Mouse (Mus musculus): ENCODE results near the gene Smyd3. TPM values are rescaled to one million over a fixed set of nuclear protein-coding genes. Genes with fewer than 3 reads are reported as not detected.
"Not testable (repeated sequence)": the region's sequence is repeated elsewhere in the genome, so short reads cannot be mapped to it uniquely, and the experiment has no call there.

Gene Smyd3
- polyA plus RNA-seq, 1 experiment from 2014 or later, result 18.9 TPM

GRCm38 (mm10) chr1:179162752-179163151 lies 355.1 kb downstream of the Smyd3 start:
- ATAC-seq (ENCODE audit: insufficient read depth, low FRiP score); H3K27ac ChIP-seq (ENCODE audit: low read length): not testable (repeated sequence)

GRCm38 (mm10) chr1:179161947-179162346 lies 355.9 kb downstream of the Smyd3 start:
- no peak overlapping the region for H3K27ac ChIP-seq (ENCODE audit: low read length)
- H3K9me3 ChIP-seq (replicated peaks; ENCODE audit: control insufficient read depth, low read length), result no peaks in the 10 kb centered on the region
- WGBS, result 53% methylated on average over 6 of the region's 6 CpGs
- no peaks in the 10 kb centered on the region for H3K36me3 ChIP-seq (ENCODE audit: control insufficient read depth, insufficient read depth, low read length)
- H3K9ac ChIP-seq (ENCODE audit: low read length), result no peak overlapping the region
- no peaks in the 10 kb centered on the region for H3K27me3 ChIP-seq (ENCODE audit: control insufficient read depth, insufficient read depth, low read length)
- no peaks in the 10 kb centered on the region; the same call in 1 of the 2 replicates for H3K4me1 ChIP-seq (ENCODE audit: control insufficient read depth, insufficient read depth, low read length)
- no peak overlapping the region for H3K4me2 ChIP-seq (ENCODE audit: low read depth, low read length)
- no peak for ATAC-seq (ENCODE audit: insufficient read depth, low FRiP score)
- H3K4me3 ChIP-seq (replicated peaks; ENCODE audit: low read length), result no peak overlapping the region

More at GRCm38 (mm10) chr1:179162752-179163151, 355.1 kb downstream of the Smyd3 start:
- H3K4me2 ChIP-seq (ENCODE audit: low read depth, low read length); H3K36me3 ChIP-seq (ENCODE audit: control insufficient read depth, insufficient read depth, low read length); H3K9ac ChIP-seq (ENCODE audit: low read length); H3K27me3 ChIP-seq (ENCODE audit: control insufficient read depth, insufficient read depth, low read length); H3K9me3 ChIP-seq (replicated peaks; ENCODE audit: control insufficient read depth, low read length); H3K4me3 ChIP-seq (replicated peaks; ENCODE audit: low read length); H3K4me1 ChIP-seq (ENCODE audit: control insufficient read depth, insufficient read depth, low read length): not testable (repeated sequence)
- WGBS, result 87% methylated on average over 1 of the region's 1 CpGs

- no peaks in the 10 kb centered on the region; the same call in 1 of the 2 replicates for H3K4me1 ChIP-seq (ENCODE audit: control insufficient read depth, insufficient read depth, low read length)
- no peak overlapping the region for H3K9ac ChIP-seq (ENCODE audit: low read length)
- no peak for ATAC-seq (ENCODE audit: insufficient read depth, low FRiP score)
- no peaks in the 10 kb centered on the region for H3K36me3 ChIP-seq (ENCODE audit: control insufficient read depth, insufficient read depth, low read length)
- no peaks in the 10 kb centered on the region for H3K9me3 ChIP-seq (replicated peaks; ENCODE audit: control insufficient read depth, low read length)
- no peak overlapping the region for H3K4me3 ChIP-seq (replicated peaks; ENCODE audit: low read length)
- H3K27me3 ChIP-seq (ENCODE audit: control insufficient read depth, insufficient read depth, low read length), result no peaks in the 10 kb centered on the region
- WGBS, result 75% methylated on average over 3 of the region's 3 CpGs
- no peak overlapping the region for H3K27ac ChIP-seq (ENCODE audit: low read length)
- no peak overlapping the region for H3K4me2 ChIP-seq (ENCODE audit: low read depth, low read length)
These were observed 357.1 kb downstream of the Smyd3 start for GRCm38 (mm10) chr1:179160697-179161096.

- Histone ChIP-seq H3K4me3 (replicated peaks; ENCODE audit: low read length) (no peak overlapping the region), H3K36me3 (ENCODE audit: control insufficient read depth, insufficient read depth, low read length) (no peaks in the 10 kb centered on the region), H3K9me3 (replicated peaks; ENCODE audit: control insufficient read depth, low read length) (no peaks in the 10 kb centered on the region), H3K27ac (ENCODE audit: low read length) (no peak overlapping the region), H3K4me1 (ENCODE audit: control insufficient read depth, insufficient read depth, low read length) (peaks cover 7% of the 10 kb centered on the region; the same call in 1 of the 2 replicates), H3K27me3 (ENCODE audit: control insufficient read depth, insufficient read depth, low read length) (no peaks in the 10 kb centered on the region), H3K4me2 (ENCODE audit: low read depth, low read length) (no peak overlapping the region), H3K9ac (ENCODE audit: low read length) (no peak overlapping the region)
- ATAC-seq (ENCODE audit: insufficient read depth, low FRiP score), result no peak
- WGBS, result 43% methylated on average over 9 of the region's 9 CpGs
These were observed 365.5 kb downstream of the Smyd3 start for GRCm38 (mm10) chr1:179152376-179152775.

- H3K4me3 ChIP-seq (replicated peaks; ENCODE audit: low read length), result no peak overlapping the region
- H3K27me3 ChIP-seq (ENCODE audit: control insufficient read depth, insufficient read depth, low read length), result no peaks in the 10 kb centered on the region
- H3K27ac ChIP-seq (ENCODE audit: low read length), result no peak overlapping the region
- no peaks in the 10 kb centered on the region for H3K36me3 ChIP-seq (ENCODE audit: control insufficient read depth, insufficient read depth, low read length)
- H3K4me1 ChIP-seq (ENCODE audit: control insufficient read depth, insufficient read depth, low read length), result peaks cover 12% of the 10 kb centered on the region; the same call in 1 of the 2 replicates
- no peak overlapping the region for H3K9ac ChIP-seq (ENCODE audit: low read length)
- WGBS, result 78% methylated on average over 2 of the region's 2 CpGs
- H3K4me2 ChIP-seq (ENCODE audit: low read depth, low read length), result no peak overlapping the region
- no peak for ATAC-seq (ENCODE audit: insufficient read depth, low FRiP score)
- H3K9me3 ChIP-seq (replicated peaks; ENCODE audit: control insufficient read depth, low read length), result no peaks in the 10 kb centered on the region
These were observed 366.6 kb downstream of the Smyd3 start for GRCm38 (mm10) chr1:179151275-179151674.

GRCm38 (mm10) chr1:179149468-179150140 lies 368.2 kb downstream of the Smyd3 start:
- no peak overlapping the region for H3K9ac ChIP-seq (ENCODE audit: low read length)
- no peak overlapping the region for H3K4me2 ChIP-seq (ENCODE audit: low read depth, low read length)
- peaks cover 12% of the 10 kb centered on the region; the same call in 1 of the 2 replicates for H3K4me1 ChIP-seq (ENCODE audit: control insufficient read depth, insufficient read depth, low read length)
- no peaks in the 10 kb centered on the region for H3K9me3 ChIP-seq (replicated peaks; ENCODE audit: control insufficient read depth, low read length)
- 73% methylated on average over 5 of the region's 5 CpGs for WGBS
- no peak overlapping the region for H3K4me3 ChIP-seq (replicated peaks; ENCODE audit: low read length)
- H3K27ac ChIP-seq (ENCODE audit: low read length), result no peak overlapping the region
- no peak for ATAC-seq (ENCODE audit: insufficient read depth, low FRiP score)
- no peaks in the 10 kb centered on the region for H3K36me3 ChIP-seq (ENCODE audit: control insufficient read depth, insufficient read depth, low read length)
- no peaks in the 10 kb centered on the region for H3K27me3 ChIP-seq (ENCODE audit: control insufficient read depth, insufficient read depth, low read length)

- peak overlapping the region; percentile 21; the same call in 1 of the 2 replicates for H3K27ac ChIP-seq (ENCODE audit: low read length)
- H3K4me2 ChIP-seq (ENCODE audit: low read depth, low read length), result no peak overlapping the region
- WGBS, result 48% methylated on average over 9 of the region's 9 CpGs
- H3K9me3 ChIP-seq (replicated peaks; ENCODE audit: control insufficient read depth, low read length), result no peaks in the 10 kb centered on the region
- no peak for ATAC-seq (ENCODE audit: insufficient read depth, low FRiP score)
- no peaks in the 10 kb centered on the region for H3K36me3 ChIP-seq (ENCODE audit: control insufficient read depth, insufficient read depth, low read length)
- H3K27me3 ChIP-seq (ENCODE audit: control insufficient read depth, insufficient read depth, low read length), result no peaks in the 10 kb centered on the region
- peaks cover 11% of the 10 kb centered on the region; the same call in 1 of the 2 replicates for H3K4me1 ChIP-seq (ENCODE audit: control insufficient read depth, insufficient read depth, low read length)
- H3K4me3 ChIP-seq (replicated peaks; ENCODE audit: low read length), result no peak overlapping the region
- H3K9ac ChIP-seq (ENCODE audit: low read length), result no peak overlapping the region
These were observed 371.1 kb downstream of the Smyd3 start for GRCm38 (mm10) chr1:179146730-179147167.

- H3K36me3 ChIP-seq (ENCODE audit: control insufficient read depth, insufficient read depth, low read length), result no peaks in the 10 kb centered on the region
- H3K4me3 ChIP-seq (replicated peaks; ENCODE audit: low read length), result no peak overlapping the region
- no peak overlapping the region for H3K4me2 ChIP-seq (ENCODE audit: low read depth, low read length)
- H3K9me3 ChIP-seq (replicated peaks; ENCODE audit: control insufficient read depth, low read length), result no peaks in the 10 kb centered on the region
- 66% methylated on average over 11 of the region's 11 CpGs for WGBS
- no peak overlapping the region for H3K9ac ChIP-seq (ENCODE audit: low read length)
- peaks cover 18% of the 10 kb centered on the region; the same call in 1 of the 2 replicates for H3K4me1 ChIP-seq (ENCODE audit: control insufficient read depth, insufficient read depth, low read length)
- no peak overlapping the region for H3K27ac ChIP-seq (ENCODE audit: low read length)
- ATAC-seq (ENCODE audit: insufficient read depth, low FRiP score), result peak; percentile 35; the same call in 1 of the 2 replicates
- no peaks in the 10 kb centered on the region for H3K27me3 ChIP-seq (ENCODE audit: control insufficient read depth, insufficient read depth, low read length)
These were observed 374.5 kb downstream of the Smyd3 start for GRCm38 (mm10) chr1:179143154-179143832.

- 42% methylated on average over 3 of the region's 3 CpGs for WGBS
These were observed 375.7 kb downstream of the Smyd3 start for GRCm38 (mm10) chr1:179142177-179142576.

More at GRCm38 (mm10) chr1:179142177-179142576, 375.7 kb downstream of the Smyd3 start:
- H3K27me3 ChIP-seq (ENCODE audit: control insufficient read depth, insufficient read depth, low read length), result no peaks in the 10 kb centered on the region
- H3K9ac ChIP-seq (ENCODE audit: low read length), result no peak overlapping the region
- peaks cover 15% of the 10 kb centered on the region; the same call in 1 of the 2 replicates for H3K4me1 ChIP-seq (ENCODE audit: control insufficient read depth, insufficient read depth, low read length)
- ATAC-seq (ENCODE audit: insufficient read depth, low FRiP score), result peak; percentile 68; the same call in 1 of the 2 replicates
- no peaks in the 10 kb centered on the region for H3K36me3 ChIP-seq (ENCODE audit: control insufficient read depth, insufficient read depth, low read length)
- H3K9me3 ChIP-seq (replicated peaks; ENCODE audit: control insufficient read depth, low read length), result no peaks in the 10 kb centered on the region
- H3K4me2 ChIP-seq (ENCODE audit: low read depth, low read length), result no peak overlapping the region
- no peak overlapping the region for H3K4me3 ChIP-seq (replicated peaks; ENCODE audit: low read length)
- H3K27ac ChIP-seq (ENCODE audit: low read length), result no peak overlapping the region

All from stomach, embryonic 16.5 days (tissue).